Mouse (Mus musculus) liver, embryonic 14.5 days (tissue): Measurements from ENCODE around the gene Pop5. TPM values are rescaled to one million over a fixed set of nuclear protein-coding genes. Genes with fewer than 3 reads are reported as not detected.

Source experiments
- ATAC-seq: fragments of 200-750 bp; cut with Nextera tagmentation; 2 replicates; pipeline ENCODE4 v1.8.0; 2017; ENCODE audit warnings: moderate number of reproducible peaks, mild to moderate bottlenecking, moderate library complexity; ENCODE audit not compliant: insufficient read depth
- DNase-seq, 3 experiments: peaks; one replicate each; pipeline ENCODE4 v3.0.0-alpha.2; 2012 to 2013; ENCODE audit warnings: low read depth in 3 of 3, low spot score in 3 of 3
- H3K27ac ChIP-seq: fragments of 300-500 bp; sonication (generic); 2 replicates; pipeline ENCODE4 v1.5.1; 2014; ENCODE audit warnings: moderate library complexity, mild to moderate bottlenecking, control low read depth, inconsistent platforms
- H3K27me3 ChIP-seq: fragments of 300-500 bp; sonication (generic); 2 replicates; pipeline ENCODE4 v1.6.1; 2014; ENCODE audit warnings: mild to moderate bottlenecking, low read length, moderate library complexity; ENCODE audit not compliant: control insufficient read depth, insufficient read depth
- H3K36me3 ChIP-seq: fragments of 300-500 bp; sonication (generic); replicated peaks from 2 replicates; pipeline ENCODE4 v1.6.1; 2014; ENCODE audit warnings: low read depth; ENCODE audit not compliant: control insufficient read depth, insufficient read depth
- H3K4me1 ChIP-seq, 2 experiments: fragments of 200-500 bp in 1 of 2; fragments of 300-500 bp in 1 of 2; sonication (generic) in 1 of 2; replicated peaks; 2 replicates each; pipeline ENCODE4 v1.6.1; 2012 to 2014; ENCODE audit warnings: antibody characterized with exemption in 1 of 2, inconsistent platforms in 1 of 2, low read length in 1 of 2; ENCODE audit not compliant: control insufficient read depth in 2 of 2, insufficient read depth in 2 of 2
- H3K4me2 ChIP-seq: fragments of 300-500 bp; sonication (generic); 2 replicates; pipeline ENCODE4 v1.6.1; 2014; ENCODE audit warnings: low read depth, mild to moderate bottlenecking, control low read depth, moderate library complexity
- H3K4me3 ChIP-seq, 2 experiments: fragments of 200-500 bp in 1 of 2; fragments of 300-500 bp in 1 of 2; sonication (generic) in 1 of 2; 2 replicates each; pipeline ENCODE4 v1.5.1; 2012 to 2014; ENCODE audit warnings: low read depth in 2 of 2, low read length in 2 of 2, mild to moderate bottlenecking in 2 of 2, control low read depth in 1 of 2, inconsistent platforms in 1 of 2, moderate library complexity in 1 of 2; ENCODE audit not compliant: insufficient read depth in 1 of 2
- H3K9ac ChIP-seq: fragments of 300-500 bp; sonication (generic); replicated peaks from 2 replicates; pipeline ENCODE4 v1.6.1; 2014; ENCODE audit warnings: mild to moderate bottlenecking, control low read depth, moderate library complexity
- H3K9me3 ChIP-seq: fragments of 300-500 bp; sonication (generic); 2 replicates; pipeline ENCODE4 v1.6.1; 2016; ENCODE audit warnings: low read length, mixed read lengths; ENCODE audit not compliant: control insufficient read depth
- CTCF ChIP-seq: IDR thresholded peaks from 2 replicates; pipeline ENCODE4 v1.5.1; 2016; ENCODE audit warnings: antibody characterized with exemption, low read depth, control low read depth
- EP300 ChIP-seq: IDR thresholded peaks from 2 replicates; pipeline ENCODE4 v1.6.1; 2016; ENCODE audit warnings: antibody characterized with exemption, low read depth
- WGBS: fragments of 180-500 bp; shearing (Covaris S2); extraction: QIAGEN DNeasy Blood & Tissue Kit; methylation state at CpG from one replicate; pipeline ENCODE4 v1.1.7; 2014; ENCODE audit not compliant: insufficient replicate concordance; 5-methylcytosine and 5-hydroxymethylcytosine counted together
- polyA plus RNA-seq, 2 experiments: library from polyadenylated mRNA; depleted of rRNA in 1 of 2; stranded (reverse) in 1 of 2; unstranded in 1 of 2; fragments of >200 nt; fragmentation: Nextera tagmentation in 1 of 2; extraction: Ambion mirVana in 1 of 2; gene quantifications; 2 replicates each; pipeline versions ENCODE4 v1.2.1 to v1.2.3; 2012 to 2014

The Pop5 gene
- polyA plus RNA-seq, 2 experiments, result 55.2 to 95.5 TPM

DNA sequence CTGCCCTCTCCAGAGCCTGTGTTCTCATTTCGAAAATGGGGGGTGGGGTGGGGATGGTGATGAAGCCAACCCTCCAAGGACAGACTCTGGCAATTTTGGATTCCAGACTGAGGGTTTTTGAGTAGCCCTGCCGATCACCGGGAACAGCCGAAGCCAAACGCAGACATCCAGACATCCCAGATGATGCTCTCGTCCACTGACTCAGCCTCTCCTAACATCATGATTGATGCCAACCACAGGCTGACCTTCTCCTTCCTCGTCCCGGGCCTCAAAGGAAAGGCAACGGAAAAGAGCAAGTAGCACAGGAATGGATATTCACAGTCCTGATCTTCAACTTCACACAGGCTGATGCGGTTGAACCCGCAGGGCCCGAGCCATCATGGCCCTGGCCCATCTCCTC, 45.6 kb upstream of the Pop5 start:
- Histone ChIP-seq H3K4me3 (no peak overlapping the region), H3K4me1 (peaks cover 0 to 3% of the 10 kb centered on the region in 2 experiments; a peak in 2 of 4 replicates), H3K9ac (no peak overlapping the region), H3K9me3 (no peaks in the 10 kb centered on the region), H3K4me2 (no peak overlapping the region), H3K36me3 (no peaks in the 10 kb centered on the region), H3K27me3 (peaks cover 71% of the 10 kb centered on the region), H3K27ac (no peak overlapping the region)
- no peak for TF ChIP-seq EP300
- no peak for TF ChIP-seq CTCF
- 60% methylated on average over 12 of the region's 12 CpGs for whole genome bisulfite sequencing
- DNase-seq (no peak), ATAC-seq (no peak)

DNA sequence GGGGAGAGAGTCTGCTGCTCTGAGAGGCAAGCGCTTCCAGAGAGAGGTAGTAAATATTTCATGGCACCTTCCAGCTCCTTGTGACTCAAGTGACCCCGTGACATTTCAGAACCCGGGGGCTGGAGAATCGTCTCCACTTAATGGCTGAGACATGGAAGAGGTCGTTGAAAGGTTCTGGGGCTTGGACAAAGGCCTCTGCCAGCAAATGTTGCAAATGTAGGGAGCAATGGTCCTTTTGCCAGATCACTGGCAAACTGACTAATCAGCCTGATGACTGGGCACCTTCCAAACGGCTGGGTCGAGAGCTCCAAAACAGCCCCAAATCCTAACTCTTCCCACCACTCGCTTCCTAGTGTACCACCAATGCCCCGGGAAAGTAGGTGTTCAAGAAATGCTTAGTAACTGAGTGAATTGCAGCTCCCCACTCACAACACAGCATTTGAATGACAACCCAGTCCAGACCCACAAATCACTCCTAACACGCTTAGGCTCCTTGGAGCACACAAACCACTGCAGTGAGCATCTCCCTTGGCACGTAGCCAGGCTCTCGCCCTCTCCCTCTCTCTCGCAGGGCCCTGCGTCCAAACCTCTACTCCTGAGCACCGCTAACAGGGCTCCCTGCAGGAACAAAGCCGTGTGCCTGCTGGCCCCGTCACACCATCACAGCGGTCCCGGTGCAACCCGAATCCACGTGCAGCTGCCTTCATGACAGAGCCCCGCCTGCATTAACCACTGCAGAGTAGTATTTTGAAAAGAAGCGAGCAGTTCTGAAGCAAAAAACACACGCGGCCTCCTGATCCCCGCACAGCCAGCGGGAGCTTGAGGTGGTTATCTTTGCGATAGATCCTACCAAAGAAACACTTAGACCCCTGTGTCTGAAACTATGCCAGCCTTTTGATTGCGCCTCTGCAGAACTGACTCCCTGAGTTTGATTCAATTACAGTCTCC, 43.5 kb upstream of the Pop5 start:
- H3K4me1 ChIP-seq, result peaks cover 0 to 3% of the 10 kb centered on the region in 2 experiments; a peak in 2 of 4 replicates
- H3K27ac ChIP-seq, result no peak overlapping the region
- H3K36me3 ChIP-seq, result no peaks in the 10 kb centered on the region
- TF ChIP-seq CTCF, result no peak
- TF ChIP-seq EP300, result no peak
- no peak overlapping the region for H3K9ac ChIP-seq
- H3K9me3 ChIP-seq, result no peaks in the 10 kb centered on the region
- ATAC-seq (no peak), DNase-seq (no peak)
- H3K27me3 ChIP-seq, result peaks cover 61% of the 10 kb centered on the region
- 10% methylated on average over 29 of the region's 29 CpGs for whole genome bisulfite sequencing
- no peak overlapping the region for H3K4me2 ChIP-seq
- H3K4me3 ChIP-seq, result no peak overlapping the region

DNA sequence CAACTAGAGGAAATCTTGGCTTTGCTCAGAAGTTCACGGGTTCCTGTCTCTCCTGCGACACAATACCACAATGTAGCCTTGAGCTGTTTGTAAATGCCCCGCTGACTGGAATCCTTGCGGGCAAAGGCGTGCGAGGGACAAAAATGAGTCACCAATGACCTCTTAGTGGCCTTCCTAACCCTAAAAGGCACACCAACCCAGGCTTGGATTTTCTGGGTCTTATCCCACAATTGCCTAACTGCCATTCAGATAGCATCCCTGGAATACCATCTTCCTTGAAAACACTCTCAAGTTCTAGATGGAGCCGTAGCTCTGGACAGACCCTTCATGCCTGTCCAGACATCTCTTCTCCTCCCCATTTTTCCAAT, 42.8 kb upstream of the Pop5 start:
- Histone ChIP-seq H3K27me3 (peaks cover 60% of the 10 kb centered on the region), H3K9ac (no peak overlapping the region), H3K9me3 (no peaks in the 10 kb centered on the region), H3K4me3 (no peak overlapping the region), H3K4me1 (no peaks in the 10 kb centered on the region), H3K27ac (no peak overlapping the region), H3K36me3 (no peaks in the 10 kb centered on the region), H3K4me2 (no peak overlapping the region)
- DNase-seq, result no peak
- ATAC-seq, result no peak
- TF ChIP-seq EP300 (no peak), CTCF (no peak)
- 13% methylated on average over 7 of the region's 7 CpGs for WGBS

DNA sequence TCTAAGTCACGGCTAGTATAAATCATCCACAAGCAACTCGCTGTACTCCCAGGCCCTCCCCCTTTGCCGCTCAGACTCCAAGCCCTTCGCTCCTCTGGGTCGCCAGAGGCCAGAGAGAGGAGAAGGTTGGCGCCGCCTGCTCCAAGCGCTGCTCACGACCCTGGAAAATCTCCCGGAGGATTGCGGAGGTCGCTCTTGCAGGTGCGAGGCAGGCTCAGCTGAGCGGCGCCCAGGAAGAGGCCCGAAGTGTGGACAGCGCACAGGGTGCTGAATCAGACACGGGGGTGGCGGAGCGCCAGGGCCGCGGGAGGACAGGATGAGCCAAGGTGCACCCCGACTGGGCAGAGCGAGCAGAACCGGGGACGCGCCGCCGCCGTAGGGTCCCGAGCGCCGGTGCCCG, 42.4 kb upstream of the Pop5 start:
- ATAC-seq (no peak), DNase-seq (no peak)
- Histone ChIP-seq H3K4me1 (no peaks in the 10 kb centered on the region), H3K4me3 (peak overlapping the region in 1 of 2 experiments; percentile 42; a peak in 2 of 4 replicates), H3K9ac (no peak overlapping the region), H3K27ac (no peak overlapping the region), H3K9me3 (no peaks in the 10 kb centered on the region), H3K27me3 (peaks cover 60% of the 10 kb centered on the region), H3K4me2 (peak overlapping the region; percentile 51), H3K36me3 (no peaks in the 10 kb centered on the region)
- TF ChIP-seq EP300 (no peak), CTCF (no peak)
- WGBS, result 2% methylated on average over 34 of the region's 34 CpGs
